Mouse (Mus musculus) stomach, embryonic 16.5 days (tissue): ENCODE results near the gene Gstp2. TPM values are rescaled to one million over a fixed set of nuclear protein-coding genes. Genes with fewer than 3 reads are reported as not detected.

Experiments
- ATAC-seq: fragments of 200-750 bp; cut with Nextera tagmentation; 2 replicates; pipeline ENCODE4 v1.8.0; 2017; ENCODE audit warnings: moderate number of reproducible peaks, moderate TSS enrichment; ENCODE audit not compliant: insufficient read depth, low FRiP score
- H3K27ac ChIP-seq: fragments of 300-500 bp; sonication (generic); 2 replicates; pipeline ENCODE4 v1.5.1; 2014; ENCODE audit warnings: low read length
- H3K27me3 ChIP-seq: fragments of 300-500 bp; sonication (generic); 2 replicates; pipeline ENCODE4 v1.6.1; 2014; ENCODE audit warnings: low read length, control low read depth, mixed read lengths; ENCODE audit not compliant: control insufficient read depth, insufficient read depth
- H3K36me3 ChIP-seq: fragments of 300-500 bp; sonication (generic); 2 replicates; pipeline ENCODE4 v1.6.1; 2014; ENCODE audit warnings: low read length; ENCODE audit not compliant: control insufficient read depth, insufficient read depth
- H3K4me1 ChIP-seq: fragments of 300-500 bp; sonication (generic); 2 replicates; pipeline ENCODE4 v1.6.1; 2014; ENCODE audit warnings: low read length, control low read depth, mixed read lengths; ENCODE audit not compliant: control insufficient read depth, insufficient read depth
- H3K4me2 ChIP-seq: fragments of 300-500 bp; sonication (generic); 2 replicates; pipeline ENCODE4 v1.6.1; 2014; ENCODE audit warnings: low read depth, low read length, mixed read lengths
- H3K4me3 ChIP-seq: fragments of 300-500 bp; sonication (generic); replicated peaks from 2 replicates; pipeline ENCODE4 v1.5.1; 2014; ENCODE audit warnings: mild to moderate bottlenecking, low read length
- H3K9ac ChIP-seq: fragments of 300-500 bp; sonication (generic); 2 replicates; pipeline ENCODE4 v1.6.1; 2014; ENCODE audit warnings: low read length
- H3K9me3 ChIP-seq: fragments of 300-500 bp; sonication (generic); replicated peaks from 2 replicates; pipeline ENCODE4 v1.6.1; 2016; ENCODE audit warnings: low read length, control low read depth; ENCODE audit not compliant: control insufficient read depth
- WGBS: fragments of 180-500 bp; shearing (Covaris S2); extraction: QIAGEN DNeasy Blood & Tissue Kit; methylation state at CpG from one replicate; pipeline ENCODE4 v1.1.7; 2014; 5-methylcytosine and 5-hydroxymethylcytosine counted together
- polyA plus RNA-seq: library from polyadenylated mRNA; unstranded; fragments of >200 nt; fragmentation: Nextera tagmentation; extraction: Ambion mirVana; gene quantifications from 2 replicates; pipeline ENCODE4 v1.2.1, GENCODE M21; 2015

Gstp2 gene
- polyA plus RNA-seq, 1 experiment from 2014 or later, result 28.7 TPM

- Histone ChIP-seq H3K9ac (peak within 1 kb of the TSS; percentile 79), H3K36me3 (peaks cover 8% of the 10 kb centered on the region; the same call in 1 of the 2 replicates), H3K4me2 (peak within 1 kb of the TSS; percentile 72), H3K4me3 (peak within 1 kb of the TSS; percentile 89), H3K27me3 (no peaks in the 10 kb centered on the region), H3K4me1 (peaks cover 13% of the 10 kb centered on the region), H3K27ac (peak within 1 kb of the TSS; percentile 24; the same call in 1 of the 2 replicates), H3K9me3 (no peaks in the 10 kb centered on the region)
- WGBS, result under 1% methylated on average over 45 of the region's 45 CpGs
- peak; percentile 99 for ATAC-seq
These were observed 33.3 kb downstream of the Gstp2 start, which contains the start of gene Ndufv1 for GRCm38 (mm10) chr19:4012432-4013022. TSS of gene Ndufv1 (minus strand) at chr19:4012806.

GRCm38 (mm10) chr19:4011086-4011485, 34.7 kb downstream of the Gstp2 start:
- Histone ChIP-seq H3K9ac (no peak overlapping the region), H3K9me3 (no peaks in the 10 kb centered on the region), H3K4me1 (peaks cover 13% of the 10 kb centered on the region), H3K4me3 (no peak overlapping the region), H3K27ac (no peak overlapping the region), H3K4me2 (no peak overlapping the region), H3K27me3 (no peaks in the 10 kb centered on the region), H3K36me3 (peaks cover 12% of the 10 kb centered on the region; the same call in 1 of the 2 replicates)
- no peak for ATAC-seq
- 93% methylated on average over 5 of the region's 5 CpGs for WGBS

GRCm38 (mm10) chr19:4005971-4006370, 39.9 kb downstream of the Gstp2 start:
- Histone ChIP-seq H3K27me3 (no peaks in the 10 kb centered on the region), H3K36me3 (peaks cover 12% of the 10 kb centered on the region; the same call in 1 of the 2 replicates), H3K9ac (no peak overlapping the region), H3K4me2 (no peak overlapping the region), H3K4me3 (no peak overlapping the region), H3K27ac (no peak overlapping the region), H3K4me1 (peaks cover 11% of the 10 kb centered on the region), H3K9me3 (no peaks in the 10 kb centered on the region)
- ATAC-seq, result no peak
- 94% methylated on average over 8 of the region's 8 CpGs for WGBS

- peaks cover 12% of the 10 kb centered on the region for H3K4me1 ChIP-seq
- no peaks in the 10 kb centered on the region for H3K27me3 ChIP-seq
- WGBS, result 91% methylated on average over 9 of the region's 9 CpGs
- H3K36me3 ChIP-seq, result peaks cover 12% of the 10 kb centered on the region; the same call in 1 of the 2 replicates
- no peaks in the 10 kb centered on the region for H3K9me3 ChIP-seq
- H3K4me2 ChIP-seq, result no peak overlapping the region
- ATAC-seq, result no peak
- H3K4me3 ChIP-seq, result no peak overlapping the region
- H3K9ac ChIP-seq, result no peak overlapping the region
- no peak overlapping the region for H3K27ac ChIP-seq
These were observed 40.7 kb downstream of the Gstp2 start for GRCm38 (mm10) chr19:4005091-4005490.

GRCm38 (mm10) chr19:4004331-4004730, 41.5 kb downstream of the Gstp2 start:
- H3K36me3 ChIP-seq, result peaks cover 6% of the 10 kb centered on the region; the same call in 1 of the 2 replicates
- no peaks in the 10 kb centered on the region for H3K27me3 ChIP-seq

GRCm38 (mm10) chr19:4003641-4004040, 42.2 kb downstream of the Gstp2 start:
- WGBS, result 68% methylated on average over 12 of the region's 12 CpGs
- ATAC-seq, result no peak
- H3K4me2 ChIP-seq, result no peak overlapping the region

More at GRCm38 (mm10) chr19:4004331-4004730, 41.5 kb downstream of the Gstp2 start:
- peaks cover 16% of the 10 kb centered on the region for H3K4me1 ChIP-seq
- no peak overlapping the region for H3K27ac ChIP-seq
- no peak overlapping the region for H3K9ac ChIP-seq
- WGBS, result 85% methylated on average over 15 of the region's 15 CpGs
- H3K4me2 ChIP-seq, result no peak overlapping the region
- H3K9me3 ChIP-seq, result no peaks in the 10 kb centered on the region
- ATAC-seq, result no peak
- no peak overlapping the region for H3K4me3 ChIP-seq

GRCm38 (mm10) chr19:4003112-4003511, 42.7 kb downstream of the Gstp2 start, which contains the start of gene Doc2g:
TSS of gene Doc2g (plus strand) at chr19:4003313.
- Histone ChIP-seq H3K4me3 (no peak within 1 kb of the TSS), H3K9me3 (no peaks in the 10 kb centered on the region), H3K9ac (no peak within 1 kb of the TSS), H3K4me1 (peaks cover 16% of the 10 kb centered on the region), H3K4me2 (no peak within 1 kb of the TSS), H3K27ac (no peak within 1 kb of the TSS), H3K36me3 (peaks cover 6% of the 10 kb centered on the region; the same call in 1 of the 2 replicates), H3K27me3 (no peaks in the 10 kb centered on the region)
- ATAC-seq, result no peak
- 58% methylated on average over 1 of the region's 1 CpGs for WGBS

More at GRCm38 (mm10) chr19:4003641-4004040, 42.2 kb downstream of the Gstp2 start:
- Histone ChIP-seq H3K36me3 (peaks cover 6% of the 10 kb centered on the region; the same call in 1 of the 2 replicates), H3K9ac (no peak overlapping the region), H3K27me3 (no peaks in the 10 kb centered on the region), H3K9me3 (no peaks in the 10 kb centered on the region), H3K27ac (no peak overlapping the region), H3K4me1 (peaks cover 16% of the 10 kb centered on the region), H3K4me3 (no peak overlapping the region)

GRCm38 (mm10) chr19:4001752-4002151, 44.1 kb downstream of the Gstp2 start:
- no peak overlapping the region for H3K4me3 ChIP-seq
- H3K4me2 ChIP-seq, result no peak overlapping the region
- no peak for ATAC-seq
- peaks cover 16% of the 10 kb centered on the region for H3K4me1 ChIP-seq
- no peaks in the 10 kb centered on the region for H3K27me3 ChIP-seq
- no peaks in the 10 kb centered on the region for H3K9me3 ChIP-seq
- 77% methylated on average over 5 of the region's 5 CpGs for WGBS
- H3K9ac ChIP-seq, result peak overlapping the region; percentile 43; the same call in 1 of the 2 replicates
- no peak overlapping the region for H3K27ac ChIP-seq
- no peaks in the 10 kb centered on the region for H3K36me3 ChIP-seq

- Histone ChIP-seq H3K27me3 (no peaks in the 10 kb centered on the region), H3K9me3 (no peaks in the 10 kb centered on the region), H3K36me3 (no peaks in the 10 kb centered on the region), H3K4me2 (peak overlapping the region; percentile 82), H3K4me1 (peaks cover 16% of the 10 kb centered on the region), H3K9ac (peak overlapping the region; percentile 91), H3K4me3 (peak overlapping the region; percentile 87), H3K27ac (peak overlapping the region; percentile 97)
- ATAC-seq, result no peak
- WGBS, result 11% methylated on average over 17 of the region's 17 CpGs
These were observed 44.8 kb downstream of the Gstp2 start for GRCm38 (mm10) chr19:4000949-4001525.
